Mouse (Mus musculus) bone marrow macrophage, adult 2 months (primary cell): ENCODE results near the gene Gm20708. TPM values are rescaled to one million over a fixed set of nuclear protein-coding genes. Genes with fewer than 3 reads are reported as not detected.

ENCODE experiments used
- H3K27ac ChIP-seq: 2 replicates; pipeline ENCODE4 v1.5.1; 2012; ENCODE audit warnings: low read depth, low read length; ENCODE audit not compliant: insufficient read depth
- H3K4me1 ChIP-seq: 2 replicates; pipeline ENCODE4 v1.6.1; 2012; ENCODE audit warnings: low read length; ENCODE audit not compliant: control insufficient read depth, insufficient read depth
- H3K4me3 ChIP-seq: 2 replicates; pipeline ENCODE4 v1.5.1; 2012; ENCODE audit warnings: mild to moderate bottlenecking, low read length, moderate library complexity; ENCODE audit not compliant: insufficient read depth
- CTCF ChIP-seq: IDR thresholded peaks from 2 replicates; pipeline ENCODE4 v1.5.1; 2012; ENCODE audit warnings: low read depth, mild to moderate bottlenecking, low read length, moderate library complexity
- POLR2A ChIP-seq: IDR thresholded peaks from 2 replicates; pipeline ENCODE4 v1.6.1; 2012; ENCODE audit warnings: mild to moderate bottlenecking, low read depth, low read length, borderline replicate concordance
- polyA plus RNA-seq: library from polyadenylated mRNA; stranded (reverse); fragments of >200 nt; gene quantifications from 2 replicates; pipeline ENCODE4 v1.2.4, GENCODE M21; 2012; ENCODE audit not compliant: missing spikeins, insufficient read depth, insufficient read length

The Gm20708 gene
- polyA plus RNA-seq, 1 experiment, result 4.0 TPM

- H3K4me1 ChIP-seq, result peaks cover 60% of the 10 kb centered on the region
- H3K4me3 ChIP-seq, result peak overlapping the region; percentile 14
- peak overlapping the region; percentile 99 for H3K27ac ChIP-seq
- TF ChIP-seq CTCF, result no peak
- no peak for TF ChIP-seq POLR2A
These were observed 72.7 kb downstream of the Gm20708 start for GRCm38 (mm10) chr11:117882208-117882607.

DNA sequence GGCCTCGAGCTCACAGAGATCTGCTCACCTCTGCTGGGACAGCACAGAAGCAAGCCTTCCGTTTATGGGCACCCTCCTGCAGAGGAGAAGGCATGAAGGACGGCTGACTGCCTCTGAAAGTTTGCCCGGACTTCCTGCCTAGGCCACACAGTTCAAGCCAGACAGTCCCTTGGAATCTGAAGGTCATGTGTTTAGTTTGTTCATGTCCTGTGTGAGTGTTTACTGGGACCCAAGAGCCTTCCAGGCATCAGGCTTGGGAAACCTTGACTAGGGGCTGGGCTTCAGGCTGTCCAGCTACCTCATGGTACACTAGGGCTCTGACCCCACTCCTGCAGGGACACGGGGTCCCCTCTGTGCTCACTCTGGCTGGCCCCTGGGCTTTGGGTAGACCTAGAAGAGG lies 76.5 kb downstream of the Gm20708 start:
- Histone ChIP-seq H3K4me1 (peaks cover 25% of the 10 kb centered on the region), H3K4me3 (no peak overlapping the region), H3K27ac (no peak overlapping the region)
- TF ChIP-seq CTCF (no peak), POLR2A (no peak)

DNA sequence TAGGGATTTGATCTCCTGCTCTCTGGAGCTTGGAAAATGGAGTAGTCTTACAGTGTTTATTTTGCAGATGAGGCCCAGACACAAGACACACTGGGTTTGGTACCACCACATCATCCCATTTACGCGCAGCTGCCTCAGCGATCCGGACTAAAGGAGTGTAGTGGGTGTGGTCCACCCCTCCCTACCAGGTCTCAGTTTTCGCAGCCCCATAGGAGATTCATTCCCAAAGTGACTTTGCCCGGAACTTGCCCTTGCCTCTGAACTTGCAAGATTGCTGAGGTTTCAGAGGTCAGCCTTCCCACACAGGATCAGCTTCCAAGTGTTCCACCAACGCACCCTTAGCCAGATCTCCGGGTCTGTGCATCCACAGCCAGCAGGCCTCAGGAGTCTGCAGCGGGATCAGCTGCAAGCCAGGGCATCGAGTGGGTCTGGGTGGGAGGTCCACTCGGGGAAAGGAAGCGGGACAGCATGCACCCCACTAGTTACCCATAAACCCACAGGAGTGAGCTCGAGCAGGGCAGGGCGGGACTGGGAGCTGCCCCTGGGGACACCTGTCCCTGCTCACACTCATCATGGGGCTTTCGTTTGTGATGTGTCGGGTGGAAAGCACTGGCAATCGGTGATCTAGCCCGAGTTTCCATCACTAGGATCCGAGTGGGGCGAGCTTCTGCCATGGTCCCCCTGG lies 78.8 kb downstream of the Gm20708 start:
- no peak overlapping the region for H3K27ac ChIP-seq
- H3K4me1 ChIP-seq, result peaks cover 6% of the 10 kb centered on the region
- no peak overlapping the region for H3K4me3 ChIP-seq
- TF ChIP-seq CTCF, result no peak

DNA sequence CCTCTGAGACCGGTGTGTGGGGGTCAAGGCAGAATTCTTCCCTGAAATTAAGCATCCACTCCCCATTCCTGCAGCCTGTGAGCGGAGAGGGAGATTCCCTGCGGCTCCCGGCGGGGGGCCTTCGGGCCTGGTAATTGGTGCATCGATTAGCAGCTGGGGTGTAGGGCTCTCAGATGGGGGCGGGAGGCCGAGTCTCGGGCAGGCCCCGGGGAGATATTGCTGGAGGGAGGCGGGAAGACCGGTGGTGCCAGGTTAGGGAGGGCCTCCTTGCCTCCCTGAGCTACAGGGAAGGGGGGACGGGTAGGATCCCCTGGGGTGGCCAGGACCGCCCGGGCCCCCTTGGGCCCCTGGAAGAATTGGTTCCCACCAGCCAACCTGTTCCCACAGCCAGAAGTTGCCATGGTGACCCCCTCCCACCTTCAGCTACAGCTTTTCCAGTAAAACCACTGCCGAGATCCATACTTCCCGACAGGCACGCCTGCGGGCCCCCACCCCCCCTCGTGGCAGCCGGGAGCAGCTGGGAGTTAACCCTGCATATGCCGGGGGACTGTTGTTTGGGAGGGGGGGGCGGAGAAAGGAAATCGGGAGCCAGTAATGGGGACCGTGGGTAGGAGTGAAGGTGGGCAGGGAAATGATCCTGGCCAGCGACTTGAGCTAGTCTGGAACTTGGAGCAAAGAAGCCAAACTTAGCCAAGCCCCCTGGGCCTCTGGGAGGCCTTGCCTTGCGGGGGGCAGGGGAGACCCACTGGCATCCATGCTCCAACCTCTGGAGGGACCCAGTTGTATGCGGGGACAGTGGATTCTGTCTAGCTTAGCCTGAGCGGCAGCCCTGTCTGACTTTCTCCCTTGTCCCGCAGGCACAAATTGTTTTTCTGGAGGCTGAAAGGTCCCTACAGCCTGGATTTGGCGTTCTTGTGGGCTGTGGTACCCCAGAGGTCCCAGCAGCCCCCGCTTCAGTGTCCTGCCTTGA lies 79.7 kb downstream of the Gm20708 start:
- TF ChIP-seq POLR2A (no peak), CTCF (no peak)
- Histone ChIP-seq H3K4me1 (no peaks in the 10 kb centered on the region), H3K27ac (no peak overlapping the region), H3K4me3 (no peak overlapping the region)

Other genes starting within 250 kb of the Gm20708 start
- gene Tnrc6c, start 155.4 kb upstream of the Gm20708 start, polyA plus RNA-seq, result 16.4 and 16.9 TPM in 2 replicates
- 2.1 and 2.7 TPM in 2 replicates for gene Tmc8, start 27.6 kb upstream of the Gm20708 start, polyA plus RNA-seq
- 16.7 and 36.7 TPM in 2 replicates for gene Tmc6, start 27.5 kb upstream of the Gm20708 start, polyA plus RNA-seq
- gene 6030468B19Rik, start 12.0 kb upstream of the Gm20708 start, polyA plus RNA-seq, result not detected in 2 replicates
- 183 and 189 TPM in 2 replicates for gene Syngr2, start within 50 bp of the Gm20708 start, polyA plus RNA-seq
- gene Afmid, start 16.3 kb downstream of the Gm20708 start, polyA plus RNA-seq, result 3.5 and 9.9 TPM in 2 replicates
- 56.8 and 70.1 TPM in 2 replicates for gene Tk1, start 16.4 kb downstream of the Gm20708 start, polyA plus RNA-seq
- 97.3 and 103 TPM in 2 replicates for gene Birc5, start 39.6 kb downstream of the Gm20708 start, polyA plus RNA-seq
- gene Tmem235, start 51.1 kb downstream of the Gm20708 start, polyA plus RNA-seq, result not detected in 2 replicates
- gene Tha1, start 63.8 kb downstream of the Gm20708 start, polyA plus RNA-seq, result 2.8 and 4.5 TPM in 2 replicates
- 6.9 and 7.1 TPM in 2 replicates for gene Socs3, start 160.4 kb downstream of the Gm20708 start, polyA plus RNA-seq
- 35.4 and 37.1 TPM in 2 replicates for gene Pgs1, start 176.6 kb downstream of the Gm20708 start, polyA plus RNA-seq